Mouse (Mus musculus) right cerebral cortex, adult 18-20 months (tissue): ENCODE results near the gene Gorasp1.
A peak's percentile ranks its signal among the peaks of the same experiment; 100 is the strongest.

ENCODE experiments used
- DNase-seq: peaks from one replicate; pipeline ENCODE4 v3.0.0; 2022; ENCODE audit warnings: mixed read lengths

Gorasp1 gene

DNA sequence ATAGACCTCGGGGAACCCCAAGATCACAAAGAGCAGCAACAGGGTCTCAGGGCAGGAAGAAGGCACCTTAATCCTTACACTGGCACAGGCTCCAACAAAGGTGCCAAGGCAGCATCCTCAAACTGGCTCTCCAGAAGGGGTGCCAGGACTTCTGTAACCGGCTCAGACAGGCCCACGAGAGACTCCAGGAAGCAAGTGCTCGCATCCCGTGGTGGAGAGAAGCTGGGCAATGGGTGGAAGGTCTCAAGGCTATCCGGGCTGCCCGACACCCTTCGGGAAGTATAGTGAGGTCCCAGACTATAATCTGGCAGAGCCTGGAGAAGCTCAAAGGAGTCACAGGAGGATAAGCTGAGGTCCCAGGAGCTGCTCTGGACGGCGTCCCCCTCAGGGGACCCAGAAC lies 34.8 kb upstream of the Gorasp1 start:
- no peak for DNase-seq

GRCm38 (mm10) chr9:119970763-119971656 lies 33.6 kb upstream of the Gorasp1 start:
- DNase-seq: peak; percentile 66

GRCm38 (mm10) chr9:119970221-119970620 lies 32.9 kb upstream of the Gorasp1 start:
- DNase-seq: no peak

- DNase-seq: no peak
Measured at GRCm38 (mm10) chr9:119969811-119970210, 32.4 kb upstream of the Gorasp1 start.

DNA sequence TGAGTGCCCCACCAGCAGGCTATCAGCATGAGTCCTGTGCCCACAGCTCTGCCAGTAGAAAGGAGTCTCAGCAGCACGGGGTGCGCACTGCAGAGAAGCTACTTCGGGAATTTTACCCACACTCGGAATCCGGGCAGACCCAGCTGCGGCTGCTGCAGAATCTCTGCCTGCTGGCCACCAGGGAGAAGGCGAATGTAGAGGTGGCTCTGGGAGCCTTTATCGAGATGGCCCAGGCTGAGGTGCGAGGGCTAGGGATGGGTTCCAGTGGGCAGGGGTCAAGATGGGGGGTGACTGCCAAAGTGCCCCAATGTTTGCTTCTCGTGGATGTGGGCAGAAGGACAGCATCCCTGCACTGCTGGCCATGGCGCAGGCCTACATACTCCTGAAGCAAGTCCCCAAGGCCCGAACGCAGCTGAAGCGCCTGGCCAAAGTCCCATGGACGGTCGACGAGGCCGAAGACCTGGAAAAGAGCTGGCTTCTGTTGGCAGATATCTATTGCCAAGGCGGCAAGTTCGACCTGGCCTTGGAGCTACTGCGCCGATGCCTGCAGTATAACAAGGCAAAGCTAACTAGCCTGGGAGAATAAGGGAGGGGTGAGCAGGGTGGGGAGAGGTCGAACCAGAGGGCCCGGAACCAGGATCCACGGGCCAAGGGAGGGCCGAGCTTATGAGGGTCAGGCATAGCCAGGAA lies 29.0 kb upstream of the Gorasp1 start:
- DNase-seq: no peak

DNA sequence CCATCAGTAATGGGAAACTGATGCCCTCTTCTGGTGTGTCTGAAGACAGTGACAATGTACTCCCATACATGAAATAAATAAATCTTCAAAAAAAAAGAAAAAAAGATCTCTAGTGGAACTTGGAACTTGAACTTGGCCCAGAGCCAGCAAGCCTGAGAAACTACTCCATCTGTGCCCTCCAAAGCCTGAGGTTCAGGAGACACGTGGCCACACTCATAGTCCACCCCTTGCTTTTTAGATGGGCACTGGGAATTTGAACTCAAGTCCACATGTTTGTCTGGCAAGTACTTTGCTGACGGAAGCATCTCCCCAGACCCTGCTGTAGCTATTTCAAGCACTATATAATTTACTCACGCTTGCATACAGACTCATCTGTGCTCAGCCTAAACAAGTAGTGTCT lies 27.8 kb upstream of the Gorasp1 start:
- no peak for DNase-seq

DNA sequence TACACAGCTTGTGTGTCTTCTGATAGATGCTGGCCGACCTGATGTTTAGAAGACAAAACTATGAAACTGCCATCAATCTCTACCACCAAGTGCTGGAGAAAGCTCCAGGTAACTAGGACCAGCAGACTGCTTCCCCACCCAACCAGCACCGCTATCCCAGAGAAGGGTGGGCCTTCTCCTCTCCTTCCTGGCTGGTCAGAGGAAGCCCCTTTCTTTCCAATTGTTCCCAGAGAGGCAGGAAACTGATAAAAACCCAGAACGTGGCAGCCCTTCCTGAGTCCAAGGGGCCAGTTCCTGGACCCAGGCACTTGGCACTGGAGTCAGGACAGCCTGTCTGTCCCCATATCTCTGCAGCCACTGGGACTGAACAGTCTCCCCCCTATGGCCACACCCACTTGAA lies 26.8 kb upstream of the Gorasp1 start:
- no peak for DNase-seq

DNA sequence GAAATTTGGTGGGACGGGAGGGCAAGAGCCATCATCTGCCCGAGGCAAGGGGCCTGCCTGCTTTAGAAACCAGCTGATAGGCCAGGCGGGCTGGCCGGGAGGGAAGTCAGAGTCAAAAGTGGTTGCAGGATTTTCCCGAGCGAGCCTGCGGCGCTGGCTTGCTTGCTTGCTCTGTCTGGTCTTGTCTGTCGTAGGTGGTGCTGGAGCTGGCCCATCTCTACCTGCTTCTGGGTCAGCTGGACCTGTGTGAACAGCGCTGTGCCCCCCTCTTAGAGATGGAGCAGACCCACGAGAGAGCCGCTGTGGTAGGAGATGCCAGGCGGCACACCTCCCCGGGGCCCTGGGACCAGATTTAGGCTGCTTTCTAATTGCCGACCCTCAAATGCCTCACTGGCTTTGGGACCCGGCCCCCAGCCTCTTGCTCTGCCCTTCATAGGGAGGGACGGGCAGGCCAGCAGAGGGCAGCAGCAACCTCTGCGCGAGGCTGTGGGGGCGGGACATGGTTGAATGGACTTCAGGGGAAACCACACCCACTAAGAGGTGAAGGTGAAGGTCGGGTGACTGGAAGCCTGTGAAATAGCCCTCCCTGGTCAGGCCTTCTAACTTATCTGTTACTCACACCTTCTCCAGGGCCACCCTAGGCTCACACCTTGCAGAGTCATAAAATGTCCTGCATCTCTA lies 25.8 kb upstream of the Gorasp1 start:
- no peak for DNase-seq

GRCm38 (mm10) chr9:119962216-119962615 lies 24.9 kb upstream of the Gorasp1 start:
- DNase-seq: no peak

DNA sequence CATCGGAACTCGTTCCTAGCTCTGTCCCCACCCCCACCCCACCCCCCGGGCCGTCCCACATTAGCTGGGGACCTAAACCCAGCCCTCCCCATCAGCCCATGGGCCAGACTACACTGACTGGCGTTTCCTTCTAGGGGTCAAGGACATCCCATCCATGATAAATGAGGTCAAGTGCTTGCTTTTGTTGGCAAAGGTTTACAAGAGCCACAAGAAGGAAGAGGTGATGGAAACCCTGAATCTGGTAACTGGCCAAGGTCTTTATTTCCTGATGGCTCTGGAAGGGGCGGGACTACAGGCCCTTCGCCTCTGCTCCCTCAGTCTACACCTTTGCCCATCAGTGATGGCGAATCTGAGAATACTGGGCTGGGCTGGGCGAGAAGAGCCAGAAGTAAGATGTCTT lies 21.5 kb upstream of the Gorasp1 start:
- no peak for DNase-seq

DNA sequence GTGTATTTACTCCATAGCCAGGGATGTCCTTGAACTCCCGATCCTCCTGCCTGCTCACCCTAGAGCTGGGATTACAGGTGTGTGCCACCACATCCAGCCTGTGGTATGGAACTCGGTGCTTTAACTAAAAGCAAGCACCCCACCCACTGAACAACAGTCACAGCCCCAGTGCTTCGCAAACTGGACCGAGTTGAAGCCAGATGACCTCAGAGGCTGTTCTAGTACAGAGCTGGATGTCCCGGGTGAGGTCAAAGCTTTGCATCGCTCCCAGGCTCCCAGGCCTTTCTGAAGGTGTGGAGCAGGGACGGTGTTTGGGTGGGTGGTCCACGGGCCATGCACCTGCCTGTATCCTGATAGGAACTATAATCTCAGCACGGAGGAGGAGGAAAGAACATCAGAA lies 14.0 kb upstream of the Gorasp1 start:
- no peak for DNase-seq

- no peak for DNase-seq
Measured at GRCm38 (mm10) chr9:119950434-119950833, 13.1 kb upstream of the Gorasp1 start.

- no peak for DNase-seq
Measured at GRCm38 (mm10) chr9:119948804-119949203, 11.4 kb upstream of the Gorasp1 start.

- DNase-seq: no peak
Measured at GRCm38 (mm10) chr9:119945173-119945900, 8.0 kb upstream of the Gorasp1 start.

DNA sequence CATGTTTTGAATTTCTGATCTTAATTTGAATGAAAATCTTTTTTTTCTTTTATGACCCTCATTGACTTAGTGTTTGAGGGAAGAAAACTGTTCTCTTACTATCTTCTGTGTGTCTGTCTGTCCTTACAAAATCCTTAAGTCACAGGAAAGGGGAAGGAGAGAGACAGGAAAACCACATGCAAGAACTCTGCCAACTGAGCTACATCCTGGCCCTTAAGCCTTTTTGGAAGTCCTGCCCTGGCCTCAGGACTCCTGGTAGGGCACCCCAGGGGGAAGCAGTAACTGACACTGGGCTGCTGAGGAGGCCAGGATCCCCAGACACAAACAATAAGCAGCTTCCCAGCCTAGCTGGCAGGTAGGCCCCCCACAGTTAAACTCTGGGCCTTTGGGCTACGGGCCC lies 6.0 kb upstream of the Gorasp1 start:
- DNase-seq: no peak

- DNase-seq: no peak
Measured at GRCm38 (mm10) chr9:119941861-119942260, 4.5 kb upstream of the Gorasp1 start.

DNA sequence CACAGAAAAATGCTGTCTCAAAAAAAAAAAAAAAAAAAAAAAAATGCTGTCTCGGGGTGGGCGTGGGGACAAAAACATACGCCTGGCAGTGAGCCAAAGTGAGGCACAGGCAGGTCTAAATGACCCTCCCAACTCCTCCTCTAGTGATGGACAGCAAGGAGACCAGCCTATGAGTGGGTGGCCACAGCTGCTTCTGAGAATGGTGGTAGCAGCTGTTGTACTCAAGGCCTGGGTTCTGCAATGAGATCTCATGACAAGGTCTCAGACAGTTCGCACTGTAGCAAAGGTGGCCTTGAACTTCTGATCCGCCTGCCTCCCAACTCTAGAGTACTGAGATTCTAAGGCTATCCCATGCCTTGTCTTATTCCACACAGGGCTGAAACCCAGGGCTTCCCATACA lies 4.0 kb upstream of the Gorasp1 start:
- DNase-seq: no peak

GRCm38 (mm10) chr9:119939646-119940045 lies 2.3 kb upstream of the Gorasp1 start:
- DNase-seq: no peak

DNA sequence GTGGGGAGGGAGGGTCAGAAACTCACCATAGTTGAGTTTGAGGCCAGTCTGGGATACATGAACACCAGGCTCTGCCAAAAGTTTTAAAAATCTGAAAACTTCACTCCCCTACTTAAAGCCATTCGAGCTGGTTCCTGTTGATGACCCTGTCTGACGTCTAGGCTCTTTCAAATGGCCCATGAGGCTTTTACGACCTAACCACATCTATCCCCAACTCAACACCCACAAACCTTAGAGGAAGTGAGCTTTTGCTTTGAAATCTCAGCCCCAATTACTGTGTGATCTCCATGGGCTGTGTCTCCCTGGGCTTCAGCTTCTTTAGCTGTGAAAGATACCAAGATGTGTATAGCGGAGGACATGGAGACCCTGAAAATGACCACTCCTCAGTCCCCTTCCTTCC lies 1.1 kb upstream of the Gorasp1 start:
- no peak for DNase-seq

DNA sequence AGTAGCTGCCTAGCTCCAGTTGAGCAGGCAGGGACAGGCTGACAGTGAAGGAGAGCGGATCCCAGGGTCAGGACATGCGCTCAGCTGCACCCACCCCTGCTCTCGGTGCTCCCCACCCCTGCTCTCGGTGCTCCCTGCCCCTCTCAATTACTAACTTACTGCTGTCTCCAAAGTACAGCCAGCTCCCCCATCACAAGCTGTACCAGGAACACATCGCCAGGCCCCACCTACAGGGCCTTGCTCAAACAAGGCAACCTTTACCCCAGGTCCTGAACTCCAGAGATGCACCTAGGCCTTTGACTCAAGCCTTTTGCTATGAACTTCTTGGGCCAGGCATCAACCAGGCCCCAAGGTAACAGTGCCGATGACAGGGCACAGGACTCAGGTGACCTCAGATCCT lies 3.7 kb downstream of the Gorasp1 start:
- no peak for DNase-seq

GRCm38 (mm10) chr9:119932358-119932757 lies 5.0 kb downstream of the Gorasp1 start:
- no peak for DNase-seq

DNA sequence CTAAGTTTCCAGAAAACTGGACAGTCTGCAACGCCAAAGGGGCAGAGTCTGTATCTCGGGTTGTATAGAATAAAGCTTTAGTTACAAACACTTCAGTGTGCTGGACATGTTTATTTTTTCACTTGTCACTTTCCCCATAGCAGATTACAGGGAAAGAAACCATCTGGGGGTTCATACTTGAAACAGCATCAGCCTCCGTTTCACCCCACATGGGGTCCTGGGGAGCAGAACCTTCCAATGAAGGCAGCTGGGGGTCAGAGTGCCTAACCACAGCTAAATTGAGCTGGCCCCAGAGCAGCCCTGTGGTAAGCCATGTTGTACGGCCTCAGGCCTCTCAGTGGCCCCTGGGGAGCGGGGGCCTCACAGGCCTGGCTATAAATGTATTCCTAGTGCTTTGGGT lies 10.9 kb downstream of the Gorasp1 start:
- no peak for DNase-seq

DNA sequence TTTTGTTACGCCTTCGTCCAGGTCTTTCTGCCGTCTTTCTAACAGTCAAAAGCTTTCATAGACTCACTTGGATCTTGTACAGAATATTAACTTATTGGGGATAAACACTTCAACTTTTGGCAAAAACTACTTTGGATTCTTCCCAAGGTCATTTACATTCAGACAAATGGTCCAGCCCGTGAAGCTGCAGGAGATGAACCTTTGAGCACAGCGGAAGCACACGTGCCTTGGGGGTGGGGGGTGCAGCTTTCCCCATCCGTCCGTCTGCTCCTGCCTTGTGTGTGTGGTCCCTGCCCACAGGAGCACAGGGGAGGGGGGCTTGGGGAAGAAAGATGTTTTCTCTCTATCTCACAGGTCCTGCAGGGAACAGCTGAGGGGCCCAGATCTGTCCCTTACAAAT lies 11.6 kb downstream of the Gorasp1 start:
- DNase-seq: no peak
